Mouse (Mus musculus): ENCODE results near the gene Anp32a. TPM values are rescaled to one million over a fixed set of nuclear protein-coding genes. Genes with fewer than 3 reads are reported as not detected.

Gene Anp32a
- polyA plus RNA-seq, 1 experiment from 2014 or later = 112 TPM

DNA sequence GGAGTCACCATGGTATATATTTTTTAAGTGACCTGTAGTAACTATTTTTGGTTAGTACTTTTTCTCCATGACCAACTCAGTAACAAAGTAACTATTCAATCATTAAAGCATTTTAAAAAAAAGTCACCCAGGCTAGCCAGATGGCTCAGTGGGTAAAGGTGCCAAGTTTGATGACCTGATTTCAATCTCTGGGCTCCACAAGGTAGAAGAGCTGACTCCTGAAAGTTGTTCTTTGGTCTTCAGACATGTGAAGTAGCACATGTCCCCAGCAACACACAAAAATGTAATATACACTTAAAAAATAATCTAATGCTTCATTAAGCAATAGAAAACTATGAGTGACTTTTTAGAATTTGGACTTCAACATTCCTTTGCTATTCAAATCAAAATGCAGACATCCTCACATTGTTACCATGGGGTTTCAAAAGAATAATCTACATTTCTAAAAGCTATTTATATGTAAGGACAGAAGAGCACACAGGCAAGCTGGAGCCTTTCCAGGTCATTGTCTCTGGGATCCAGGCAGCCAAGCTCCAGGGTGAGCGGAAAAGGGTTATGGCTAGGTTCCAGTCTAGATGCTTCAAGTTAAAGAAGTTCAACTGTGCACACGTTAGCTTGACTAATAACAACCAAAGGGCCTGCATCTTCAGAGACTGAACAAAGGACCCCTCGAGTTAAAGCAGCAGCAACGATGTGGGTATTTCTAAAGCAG, 3.0 kb upstream of the Anp32a start:
- H3K4me1 ChIP-seq (replicated peaks; ENCODE audit: control insufficient read depth, insufficient read depth, low read length) = peaks cover 6% of the 10 kb centered on the region; the same call in 1 of the 2 replicates
- H3K27ac ChIP-seq (ENCODE audit: low read depth, low read length) = no peak overlapping the region

GRCm38 (mm10) chr9:62338636-62339191, 2.4 kb upstream of the Anp32a start:
- 72% methylated on average over 9 of the region's 9 CpGs for WGBS

More for the DNA sequence above, 3.0 kb upstream of the Anp32a start:
- DNase-seq (ENCODE audit: low spot score) (no peak), ATAC-seq (replicated peaks; ENCODE audit: low FRiP score) (no peak)
- Histone ChIP-seq H3K4me3 (ENCODE audit: low read depth, low read length) (no peak overlapping the region), H3K9ac (ENCODE audit: low read depth, low read length) (no peak overlapping the region), H3K4me2 (no peak overlapping the region), H3K9me3 (ENCODE audit: control insufficient read depth, low read length) (no peaks in the 10 kb centered on the region; the same call in 1 of the 2 replicates), H3K27me3 (replicated peaks; ENCODE audit: control insufficient read depth, insufficient read depth, low read length) (no peaks in the 10 kb centered on the region), H3K36me3 (ENCODE audit: control insufficient read depth, insufficient read depth, low read length) (no peaks in the 10 kb centered on the region)
- WGBS = 79% methylated on average over 4 of the region's 4 CpGs

DNA sequence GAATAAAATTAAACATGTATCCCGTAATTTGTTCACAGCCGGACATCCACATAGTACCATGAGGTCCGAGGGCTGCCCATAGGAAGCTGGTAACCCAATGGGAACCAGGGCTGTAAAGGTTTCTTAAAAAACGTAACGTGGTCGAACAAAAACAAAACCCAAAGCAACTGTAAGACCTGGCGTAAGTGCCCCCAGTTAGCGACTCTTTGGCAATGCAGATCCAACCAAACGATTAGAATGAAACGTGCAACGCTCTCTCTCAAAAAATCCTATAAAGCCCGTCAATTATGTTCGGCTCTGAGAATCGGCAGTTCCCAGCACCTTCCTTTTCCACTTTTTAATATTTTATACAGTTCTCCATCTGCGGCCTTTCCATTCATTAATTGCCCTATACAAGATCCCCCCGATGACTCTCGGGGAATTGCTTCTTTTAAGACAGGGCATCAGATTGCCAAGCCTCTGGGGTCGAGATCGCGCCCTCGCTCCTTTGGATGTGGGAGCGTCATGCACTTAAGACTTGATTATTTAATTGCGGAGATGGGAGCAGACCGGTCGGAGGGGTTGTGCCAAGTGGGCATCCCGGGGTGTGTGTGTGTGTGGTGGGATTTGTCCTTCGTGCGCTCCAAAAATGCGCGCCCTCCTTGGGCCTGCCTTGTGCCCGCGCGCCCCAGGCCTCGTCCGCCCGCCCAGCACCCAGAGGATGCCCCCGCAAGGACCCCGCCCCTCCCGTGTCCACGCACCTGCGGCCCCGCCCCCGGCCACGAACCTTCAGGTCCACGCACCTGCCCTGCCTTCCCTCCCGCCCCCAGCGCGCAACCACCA, 581 bp upstream of the Anp32a start:
- H3K36me3 ChIP-seq (ENCODE audit: control insufficient read depth, insufficient read depth, low read length) = no peaks in the 10 kb centered on the region
- peaks cover 15% of the 10 kb centered on the region for H3K4me1 ChIP-seq (replicated peaks; ENCODE audit: control insufficient read depth, insufficient read depth, low read length)
- H3K9me3 ChIP-seq (ENCODE audit: control insufficient read depth, low read length) = no peaks in the 10 kb centered on the region
- DNase-seq (ENCODE audit: low spot score) (no peak), ATAC-seq (replicated peaks; ENCODE audit: low FRiP score) (peak; percentile 25)
- H3K4me3 ChIP-seq (ENCODE audit: low read depth, low read length) = peak overlapping the region; percentile 88
- H3K27me3 ChIP-seq (replicated peaks; ENCODE audit: control insufficient read depth, insufficient read depth, low read length) = no peaks in the 10 kb centered on the region
- peak overlapping the region; percentile 83 for H3K9ac ChIP-seq (ENCODE audit: low read depth, low read length)
- WGBS = 1% methylated on average over 47 of the region's 48 CpGs
- H3K4me2 ChIP-seq = peak overlapping the region; percentile 91
- peak overlapping the region; percentile 17; the same call in 1 of the 2 replicates for H3K27ac ChIP-seq (ENCODE audit: low read depth, low read length)

More at GRCm38 (mm10) chr9:62338636-62339191, 2.4 kb upstream of the Anp32a start:
- Histone ChIP-seq H3K9ac (ENCODE audit: low read depth, low read length) (no peak overlapping the region), H3K9me3 (ENCODE audit: control insufficient read depth, low read length) (no peaks in the 10 kb centered on the region; the same call in 1 of the 2 replicates), H3K27ac (ENCODE audit: low read depth, low read length) (no peak overlapping the region), H3K36me3 (ENCODE audit: control insufficient read depth, insufficient read depth, low read length) (no peaks in the 10 kb centered on the region), H3K4me3 (ENCODE audit: low read depth, low read length) (no peak overlapping the region), H3K27me3 (replicated peaks; ENCODE audit: control insufficient read depth, insufficient read depth, low read length) (no peaks in the 10 kb centered on the region), H3K4me2 (no peak overlapping the region), H3K4me1 (replicated peaks; ENCODE audit: control insufficient read depth, insufficient read depth, low read length) (peaks cover 6% of the 10 kb centered on the region; the same call in 1 of the 2 replicates)
- no peak for ATAC-seq (replicated peaks; ENCODE audit: low FRiP score)
- DNase-seq (ENCODE audit: low spot score) = no peak

DNA sequence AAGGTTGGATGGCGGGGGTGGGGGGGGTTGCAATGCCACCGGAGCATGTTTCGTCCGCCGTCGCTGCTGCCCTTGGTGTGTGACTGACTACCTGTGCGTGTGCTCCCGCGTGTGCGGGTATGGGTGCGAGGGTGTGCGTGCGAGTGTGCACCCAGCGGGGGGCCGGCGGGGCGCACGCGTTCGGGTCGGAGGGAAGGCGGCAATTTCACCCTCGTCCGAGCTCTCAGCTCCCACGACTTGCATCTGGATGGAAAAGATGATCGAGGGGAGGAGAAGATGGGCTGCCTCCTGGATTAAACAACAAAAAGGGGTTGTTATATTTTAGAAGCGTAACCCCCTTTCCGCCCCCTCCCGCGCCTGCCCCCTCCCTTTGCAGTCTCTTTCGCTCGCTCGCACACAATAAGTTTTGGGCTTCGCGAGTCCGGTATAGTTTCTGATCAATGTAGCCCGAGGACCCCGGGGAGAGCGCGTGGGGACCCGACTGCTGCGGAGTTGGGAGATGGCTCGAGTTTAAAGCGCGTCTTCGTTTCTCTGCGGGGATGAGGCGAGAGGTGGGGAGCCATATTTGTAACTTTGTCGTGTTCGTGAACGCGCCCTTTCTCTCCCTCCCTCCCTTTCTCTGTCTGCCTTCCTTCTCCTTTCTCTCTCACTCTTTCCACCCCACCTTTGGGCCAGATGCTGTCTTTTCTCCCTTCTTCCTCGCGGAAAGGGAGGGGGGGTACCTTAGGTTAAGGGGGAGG, 778 bp downstream of the Anp32a start:
- H3K36me3 ChIP-seq (ENCODE audit: control insufficient read depth, insufficient read depth, low read length) = no peaks in the 10 kb centered on the region
- no peaks in the 10 kb centered on the region for H3K9me3 ChIP-seq (ENCODE audit: control insufficient read depth, low read length)
- peak overlapping the region; percentile 91 for H3K4me2 ChIP-seq
- peak; percentile 71 for DNase-seq (ENCODE audit: low spot score)
- H3K4me1 ChIP-seq (replicated peaks; ENCODE audit: control insufficient read depth, insufficient read depth, low read length) = peaks cover 28% of the 10 kb centered on the region
- WGBS = under 1% methylated on average over 52 of the region's 54 CpGs
- peak overlapping the region; percentile 88 for H3K4me3 ChIP-seq (ENCODE audit: low read depth, low read length)
- no peaks in the 10 kb centered on the region for H3K27me3 ChIP-seq (replicated peaks; ENCODE audit: control insufficient read depth, insufficient read depth, low read length)
- H3K27ac ChIP-seq (ENCODE audit: low read depth, low read length) = peak overlapping the region; percentile 98
- no peak for ATAC-seq (replicated peaks; ENCODE audit: low FRiP score)
- peak overlapping the region; percentile 83 for H3K9ac ChIP-seq (ENCODE audit: low read depth, low read length)

- peak overlapping the region; percentile 88 for H3K4me3 ChIP-seq (ENCODE audit: low read depth, low read length)
- peak; percentile 79 for DNase-seq (ENCODE audit: low spot score)
- under 1% methylated on average over 48 of the region's 48 CpGs for WGBS
- no peaks in the 10 kb centered on the region for H3K27me3 ChIP-seq (replicated peaks; ENCODE audit: control insufficient read depth, insufficient read depth, low read length)
- peak overlapping the region; percentile 83 for H3K9ac ChIP-seq (ENCODE audit: low read depth, low read length)
- H3K36me3 ChIP-seq (ENCODE audit: control insufficient read depth, insufficient read depth, low read length) = no peaks in the 10 kb centered on the region
- no peaks in the 10 kb centered on the region for H3K9me3 ChIP-seq (ENCODE audit: control insufficient read depth, low read length)
- peak overlapping the region; percentile 91 for H3K4me2 ChIP-seq
- H3K27ac ChIP-seq (ENCODE audit: low read depth, low read length) = peak overlapping the region; percentile 98
- peaks cover 34% of the 10 kb centered on the region for H3K4me1 ChIP-seq (replicated peaks; ENCODE audit: control insufficient read depth, insufficient read depth, low read length)
- no peak; the same call in 1 of the 2 replicates for ATAC-seq (replicated peaks; ENCODE audit: low FRiP score)
These were observed 1.5 kb downstream of the Anp32a start for GRCm38 (mm10) chr9:62342441-62343191.

GRCm38 (mm10) chr9:62343192-62343903, 2.3 kb downstream of the Anp32a start:
- Histone ChIP-seq H3K27ac (ENCODE audit: low read depth, low read length) (peak overlapping the region; percentile 98), H3K4me2 (peak overlapping the region; percentile 91), H3K9ac (ENCODE audit: low read depth, low read length) (peak overlapping the region; percentile 83), H3K9me3 (ENCODE audit: control insufficient read depth, low read length) (no peaks in the 10 kb centered on the region), H3K27me3 (replicated peaks; ENCODE audit: control insufficient read depth, insufficient read depth, low read length) (no peaks in the 10 kb centered on the region), H3K4me1 (replicated peaks; ENCODE audit: control insufficient read depth, insufficient read depth, low read length) (peaks cover 39% of the 10 kb centered on the region), H3K36me3 (ENCODE audit: control insufficient read depth, insufficient read depth, low read length) (no peaks in the 10 kb centered on the region), H3K4me3 (ENCODE audit: low read depth, low read length) (peak overlapping the region; percentile 88)
- WGBS = 0% methylated on average over 48 of the region's 56 CpGs
- ATAC-seq (replicated peaks; ENCODE audit: low FRiP score) (peak; percentile 25; the same call in 1 of the 2 replicates), DNase-seq (ENCODE audit: low spot score) (peak; percentile 81)

- H3K4me1 ChIP-seq (replicated peaks; ENCODE audit: control insufficient read depth, insufficient read depth, low read length) = peaks cover 40% of the 10 kb centered on the region
- peak overlapping the region; percentile 91 for H3K4me2 ChIP-seq
- H3K36me3 ChIP-seq (ENCODE audit: control insufficient read depth, insufficient read depth, low read length) = no peaks in the 10 kb centered on the region
- H3K27ac ChIP-seq (ENCODE audit: low read depth, low read length) = peak overlapping the region; percentile 98
- peak; percentile 6; the same call in 1 of the 2 replicates for ATAC-seq (replicated peaks; ENCODE audit: low FRiP score)
- H3K27me3 ChIP-seq (replicated peaks; ENCODE audit: control insufficient read depth, insufficient read depth, low read length) = no peaks in the 10 kb centered on the region
- H3K4me3 ChIP-seq (ENCODE audit: low read depth, low read length) = peak overlapping the region; percentile 88
- peak; percentile 76 for DNase-seq (ENCODE audit: low spot score)
- peak overlapping the region; percentile 83 for H3K9ac ChIP-seq (ENCODE audit: low read depth, low read length)
- WGBS = under 1% methylated on average over 51 of the region's 52 CpGs
- no peaks in the 10 kb centered on the region for H3K9me3 ChIP-seq (ENCODE audit: control insufficient read depth, low read length)
These were observed 2.9 kb downstream of the Anp32a start for GRCm38 (mm10) chr9:62343904-62344491.

Data from liver, embryonic 11.5 days (tissue).